20 mouse cellular contexts compared by ENCODE assay signal in the genomic region with DNA sequence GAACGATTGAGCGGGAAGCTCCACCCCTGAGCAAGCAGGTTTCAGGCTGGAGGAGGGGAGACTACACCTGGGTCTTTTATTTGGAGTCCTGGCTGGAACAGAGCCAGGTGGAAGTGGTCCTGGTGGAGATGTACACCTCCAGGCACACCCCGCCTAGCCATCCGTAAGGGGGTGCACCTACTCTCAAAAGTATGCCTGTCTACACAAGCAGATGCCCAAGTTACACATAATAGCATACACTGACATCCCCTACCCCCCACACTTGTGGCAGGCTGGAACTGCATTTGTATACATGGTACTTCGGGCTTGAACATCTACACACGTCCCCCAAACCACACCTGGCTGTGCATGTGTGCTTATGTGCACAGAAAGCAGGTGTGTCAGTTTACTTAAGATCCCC.
DNase-seq lines count a peak whose midpoint lies in the region; ATAC-seq lines count a peak whose summit lies in the region.
"Had no signal": no experiment of that assay in that cellular context is flagged by ENCODE, and none has a peak within 500 bp of the region (broad histone marks: within the 10 kb centered on the region; RNA-seq: fewer than 3 reads in every experiment).

No protein-coding gene starts in this region.

- no peak overlapping the region for H3K9ac ChIP-seq in embryonic facial prominence, embryonic 14.5 days (ENCODE audit: low read depth, low read length)
- H3K9ac ChIP-seq in stomach, embryonic 15.5 days, result no peak overlapping the region
- no peak overlapping the region for H3K9ac ChIP-seq in hindbrain, embryonic 12.5 days
- H3K9ac ChIP-seq: embryonic facial prominence, embryonic 15.5 days; forebrain, embryonic 12.5 days; heart, embryonic 12.5 days; hindbrain, embryonic 15.5 days had no signal

- no peaks in the 10 kb centered on the region for H3K9me3 ChIP-seq in embryonic facial prominence, embryonic 14.5 days (ENCODE audit: control insufficient read depth, low read length)
- no peaks in the 10 kb centered on the region for H3K9me3 ChIP-seq in embryonic facial prominence, embryonic 10.5 days
- H3K9me3 ChIP-seq in stomach, embryonic 15.5 days, result no peaks in the 10 kb centered on the region
- H3K9me3 ChIP-seq in hindbrain, embryonic 12.5 days (replicated peaks), result no peaks in the 10 kb centered on the region
- H3K9me3 ChIP-seq: embryonic facial prominence, embryonic 15.5 days; forebrain, embryonic 12.5 days; heart, embryonic 12.5 days; hindbrain, embryonic 10.5 days; hindbrain, embryonic 15.5 days had no signal

- no peak overlapping the region for H3K4me2 ChIP-seq in embryonic facial prominence, embryonic 14.5 days (ENCODE audit: low read depth, low read length)
- H3K4me2 ChIP-seq in stomach, embryonic 15.5 days, result no peak overlapping the region
- no peak overlapping the region for H3K4me2 ChIP-seq in hindbrain, embryonic 12.5 days (replicated peaks)
- H3K4me2 ChIP-seq: embryonic facial prominence, embryonic 15.5 days; forebrain, embryonic 12.5 days; heart, embryonic 12.5 days; hindbrain, embryonic 15.5 days had no signal

- peak; percentile 24 for DNase-seq in embryonic facial prominence, embryonic 14.5 days (ENCODE audit: low spot score)
- DNase-seq in embryonic facial prominence, embryonic 10.5 days (ENCODE audit: low spot score), result no peak
- DNase-seq in 416B (ENCODE audit: low read depth), result peak; percentile 3
- no peak for DNase-seq in cerebellum, postnatal 14 days
- no peak for DNase-seq in cerebellum, postnatal 25 days
- DNase-seq: adrenal gland, adult 8-10 months; adrenal gland, postnatal 36 days; cerebellum, adult 2 months; cerebellum, postnatal 10 days; gastrocnemius, postnatal 10 days; heart, adult 2 months had no signal

- no peaks in the 10 kb centered on the region for H3K36me3 ChIP-seq in embryonic facial prominence, embryonic 14.5 days (ENCODE audit: control insufficient read depth, insufficient read depth, low read length)
- no peaks in the 10 kb centered on the region for H3K36me3 ChIP-seq in embryonic facial prominence, embryonic 10.5 days (replicated peaks)
- H3K36me3 ChIP-seq in stomach, embryonic 15.5 days, result no peaks in the 10 kb centered on the region
- H3K36me3 ChIP-seq in hindbrain, embryonic 12.5 days, result no peaks in the 10 kb centered on the region
- H3K36me3 ChIP-seq: embryonic facial prominence, embryonic 15.5 days; forebrain, embryonic 12.5 days; heart, embryonic 12.5 days; hindbrain, embryonic 10.5 days; hindbrain, embryonic 15.5 days had no signal

- H3K27me3 ChIP-seq in embryonic facial prominence, embryonic 14.5 days (replicated peaks; ENCODE audit: control insufficient read depth, insufficient read depth, low read length), result 0 out of 2 replicates have a peak, but pooled peaks cover 5% of the 10 kb centered on the region
- H3K27me3 ChIP-seq in embryonic facial prominence, embryonic 10.5 days (replicated peaks; ENCODE audit: low read depth, poor library complexity, severe bottlenecking), result peaks cover 38% of the 10 kb centered on the region
- no peaks in the 10 kb centered on the region for H3K27me3 ChIP-seq in stomach, embryonic 15.5 days (replicated peaks)
- H3K27me3 ChIP-seq in hindbrain, embryonic 12.5 days, result peaks cover 13% of the 10 kb centered on the region
- H3K27me3 ChIP-seq: embryonic facial prominence, embryonic 15.5 days had no signal

- 72% methylated on average over 4 of the region's 6 CpGs for WGBS in embryonic facial prominence, embryonic 14.5 days
- WGBS in embryonic facial prominence, embryonic 10.5 days, result 86% methylated on average over 6 of the region's 6 CpGs
- WGBS in stomach, embryonic 15.5 days, result 60% methylated on average over 6 of the region's 6 CpGs
- WGBS in hindbrain, embryonic 12.5 days, result 83% methylated on average over 5 of the region's 6 CpGs

- no peak overlapping the region for H3K4me3 ChIP-seq in embryonic facial prominence, embryonic 14.5 days (ENCODE audit: low read depth, low read length)
- no peak overlapping the region for H3K4me3 ChIP-seq in embryonic facial prominence, embryonic 10.5 days
- H3K4me3 ChIP-seq in stomach, embryonic 15.5 days (replicated peaks), result no peak overlapping the region
- no peak overlapping the region for H3K4me3 ChIP-seq in hindbrain, embryonic 12.5 days
- H3K4me3 ChIP-seq: embryonic facial prominence, embryonic 15.5 days; forebrain, embryonic 12.5 days; heart, adult 2 months; heart, embryonic 12.5 days; hindbrain, embryonic 10.5 days; hindbrain, embryonic 15.5 days had no signal

- no peak overlapping the region for H3K27ac ChIP-seq in embryonic facial prominence, embryonic 14.5 days (replicated peaks; ENCODE audit: low read depth, low read length)
- no peak overlapping the region for H3K27ac ChIP-seq in embryonic facial prominence, embryonic 10.5 days (replicated peaks)
- H3K27ac ChIP-seq in stomach, embryonic 15.5 days, result no peak overlapping the region
- H3K27ac ChIP-seq in hindbrain, embryonic 12.5 days, result no peak overlapping the region
- H3K27ac ChIP-seq: embryonic facial prominence, embryonic 15.5 days; forebrain, embryonic 12.5 days; heart, adult 2 months; hindbrain, embryonic 10.5 days; hindbrain, embryonic 15.5 days had no signal

- peaks cover 3% of the 10 kb centered on the region; the same call in 1 of the 2 replicates for H3K4me1 ChIP-seq in embryonic facial prominence, embryonic 14.5 days (ENCODE audit: control insufficient read depth, insufficient read depth, low read length)
- peaks cover 11% of the 10 kb centered on the region for H3K4me1 ChIP-seq in embryonic facial prominence, embryonic 10.5 days
- H3K4me1 ChIP-seq in stomach, embryonic 15.5 days, result no peaks in the 10 kb centered on the region
- H3K4me1 ChIP-seq in hindbrain, embryonic 12.5 days, result peaks cover 7% of the 10 kb centered on the region
- H3K4me1 ChIP-seq: embryonic facial prominence, embryonic 15.5 days; heart, embryonic 12.5 days had no signal

- no peak for ATAC-seq in embryonic facial prominence, embryonic 14.5 days (ENCODE audit: low read depth)
- ATAC-seq in erythroid progenitor cell, adult 5-6 weeks (replicated peaks; ENCODE audit: low FRiP score, poor library complexity, severe bottlenecking), result 0 out of 2 replicates have a peak, but pooled peaks have one; percentile 46
- ATAC-seq in stomach, embryonic 15.5 days (ENCODE audit: insufficient read depth, low FRiP score, low read depth), result peak; percentile 75; the same call in 1 of the 2 replicates
- ATAC-seq in hindbrain, embryonic 12.5 days (ENCODE audit: low FRiP score), result no peak
- ATAC-seq: forebrain, embryonic 16.5 days had no signal

Comparison
In these comparisons a context has a peak if more than half of its experiments do, and no peak if none do; other contexts are left out.
1. DNase-seq: peak in embryonic facial prominence, embryonic 14.5 days (single experiment) and 416B (single experiment); none in embryonic facial prominence, embryonic 10.5 days (single experiment), cerebellum, postnatal 14 days (0 of 2) and cerebellum, postnatal 25 days (0 of 2).
2. ATAC-seq: peak in erythroid progenitor cell, adult 5-6 weeks (single experiment) and stomach, embryonic 15.5 days (single experiment); none in embryonic facial prominence, embryonic 14.5 days (single experiment) and hindbrain, embryonic 12.5 days (single experiment).